27 mouse cellular contexts compared by ENCODE assay signal in genomic region chr15:9113556-9113955, GRCm38 (mm10). TPM values are rescaled to one million over a fixed set of nuclear protein-coding genes. Genes with fewer than 3 reads are reported as not detected.
DNase-seq lines count a peak whose midpoint lies in the region; ATAC-seq and TF ChIP-seq lines count a peak whose summit lies in the region.
"Had no signal": no experiment of that assay in that cellular context is flagged by ENCODE, and none has a peak within 500 bp of the region (broad histone marks: within the 10 kb centered on the region; RNA-seq: fewer than 3 reads in every experiment).

No protein-coding gene starts in this region.

- WGBS in embryonic facial prominence, embryonic 14.5 days, result 69% methylated on average over 9 of the region's 9 CpGs
- WGBS in embryonic facial prominence, embryonic 10.5 days, result 87% methylated on average over 9 of the region's 9 CpGs
- 16% methylated on average over 9 of the region's 9 CpGs for WGBS in liver, adult 2 months
- WGBS in liver, embryonic 11.5 days, result 81% methylated on average over 9 of the region's 9 CpGs
- 76% methylated on average over 9 of the region's 9 CpGs for WGBS in liver, embryonic 16.5 days (ENCODE audit: insufficient replicate concordance)
- 92% methylated on average over 9 of the region's 9 CpGs for WGBS in midbrain, embryonic 10.5 days

- H3K79me2 ChIP-seq in liver, adult 2 months (ENCODE audit: control insufficient read depth, insufficient read depth, low read length), result no peaks in the 10 kb centered on the region

- H3K27me3 ChIP-seq in embryonic facial prominence, embryonic 14.5 days (replicated peaks; ENCODE audit: control insufficient read depth, insufficient read depth, low read length), result no peaks in the 10 kb centered on the region
- no peaks in the 10 kb centered on the region for H3K27me3 ChIP-seq in embryonic facial prominence, embryonic 10.5 days (replicated peaks; ENCODE audit: low read depth, poor library complexity, severe bottlenecking)
- no peaks in the 10 kb centered on the region for H3K27me3 ChIP-seq in liver, adult 2 months (ENCODE audit: control insufficient read depth, insufficient read depth, low read length)
- H3K27me3 ChIP-seq in liver, embryonic 11.5 days (replicated peaks; ENCODE audit: control insufficient read depth, insufficient read depth, low read length), result no peaks in the 10 kb centered on the region
- no peaks in the 10 kb centered on the region for H3K27me3 ChIP-seq in liver, embryonic 16.5 days (ENCODE audit: control insufficient read depth, insufficient read depth, low read depth, low read length)
- no peaks in the 10 kb centered on the region for H3K27me3 ChIP-seq in midbrain, embryonic 10.5 days (ENCODE audit: low read depth, poor library complexity, severe bottlenecking)
- H3K27me3 ChIP-seq: embryonic facial prominence, embryonic 15.5 days; forebrain, embryonic 12.5 days; hindbrain, embryonic 13.5 days; midbrain, embryonic 12.5 days; neural tube, embryonic 13.5 days had no signal

- no peaks in the 10 kb centered on the region for H3K4me1 ChIP-seq in embryonic facial prominence, embryonic 14.5 days (ENCODE audit: control insufficient read depth, insufficient read depth, low read length)
- peaks cover 8% of the 10 kb centered on the region; the same call in 1 of the 2 replicates for H3K4me1 ChIP-seq in embryonic facial prominence, embryonic 10.5 days
- H3K4me1 ChIP-seq in liver, adult 2 months (ENCODE audit: control insufficient read depth, insufficient read depth, low read length), result peaks cover 22% of the 10 kb centered on the region
- H3K4me1 ChIP-seq in liver, embryonic 11.5 days (replicated peaks; ENCODE audit: control insufficient read depth, insufficient read depth, low read length), result no peaks in the 10 kb centered on the region
- H3K4me1 ChIP-seq in liver, embryonic 16.5 days (ENCODE audit: control insufficient read depth, low read depth, low read length), result no peaks in the 10 kb centered on the region
- H3K4me1 ChIP-seq in midbrain, embryonic 10.5 days, result no peaks in the 10 kb centered on the region
- H3K4me1 ChIP-seq: embryonic facial prominence, embryonic 15.5 days; forebrain, embryonic 12.5 days; hindbrain, embryonic 13.5 days; midbrain, embryonic 12.5 days; neural tube, embryonic 13.5 days had no signal

- ATAC-seq in embryonic facial prominence, embryonic 14.5 days (ENCODE audit: low read depth), result no peak
- ATAC-seq in liver, embryonic 11.5 days (replicated peaks; ENCODE audit: low FRiP score), result no peak
- ATAC-seq in liver, embryonic 16.5 days (ENCODE audit: low read depth), result no peak
- ATAC-seq: CD4-positive, CD25-positive, alpha-beta regulatory T cell, adult 4 months had no signal

- no peak overlapping the region for H3K27ac ChIP-seq in embryonic facial prominence, embryonic 14.5 days (replicated peaks; ENCODE audit: low read depth, low read length)
- no peak overlapping the region for H3K27ac ChIP-seq in embryonic facial prominence, embryonic 10.5 days (replicated peaks)
- peak overlapping the region; percentile 91 for H3K27ac ChIP-seq in liver, adult 2 months (replicated peaks; ENCODE audit: insufficient read depth, low read depth, low read length)
- H3K27ac ChIP-seq in liver, embryonic 11.5 days (ENCODE audit: low read depth, low read length), result peak overlapping the region; percentile 68; the same call in 1 of the 2 replicates
- H3K27ac ChIP-seq in liver, embryonic 16.5 days (ENCODE audit: low read length), result peak overlapping the region; percentile 55
- no peak overlapping the region for H3K27ac ChIP-seq in midbrain, embryonic 10.5 days (replicated peaks)
- H3K27ac ChIP-seq: embryonic facial prominence, embryonic 15.5 days; forebrain, embryonic 12.5 days; hindbrain, embryonic 13.5 days; kidney, postnatal 0 days; midbrain, embryonic 12.5 days; neural tube, embryonic 13.5 days; stomach, postnatal 0 days had no signal

- no peak overlapping the region for H3K4me3 ChIP-seq in embryonic facial prominence, embryonic 14.5 days (ENCODE audit: low read depth, low read length)
- H3K4me3 ChIP-seq in embryonic facial prominence, embryonic 10.5 days, result no peak overlapping the region
- H3K4me3 ChIP-seq in liver, adult 2 months (ENCODE audit: insufficient read depth, low read depth, low read length), result no peak overlapping the region; the same call in 1 of the 2 replicates
- no peak overlapping the region for H3K4me3 ChIP-seq in liver, embryonic 11.5 days (ENCODE audit: low read depth, low read length)
- H3K4me3 ChIP-seq in liver, embryonic 16.5 days (ENCODE audit: low read depth, low read length), result no peak overlapping the region
- no peak overlapping the region for H3K4me3 ChIP-seq in midbrain, embryonic 10.5 days
- H3K4me3 ChIP-seq: embryonic facial prominence, embryonic 15.5 days; forebrain, embryonic 12.5 days; hindbrain, embryonic 13.5 days; midbrain, embryonic 12.5 days; neural tube, embryonic 13.5 days had no signal

- no peaks in the 10 kb centered on the region for H3K9me3 ChIP-seq in embryonic facial prominence, embryonic 14.5 days (ENCODE audit: control insufficient read depth, low read length)
- H3K9me3 ChIP-seq in embryonic facial prominence, embryonic 10.5 days, result no peaks in the 10 kb centered on the region
- no peaks in the 10 kb centered on the region for H3K9me3 ChIP-seq in liver, embryonic 11.5 days (ENCODE audit: control insufficient read depth, low read length)
- no peaks in the 10 kb centered on the region for H3K9me3 ChIP-seq in liver, embryonic 16.5 days (replicated peaks; ENCODE audit: control insufficient read depth, low read length)
- no peaks in the 10 kb centered on the region for H3K9me3 ChIP-seq in midbrain, embryonic 10.5 days (replicated peaks)
- H3K9me3 ChIP-seq: embryonic facial prominence, embryonic 15.5 days; forebrain, embryonic 12.5 days; hindbrain, embryonic 13.5 days; midbrain, embryonic 12.5 days; neural tube, embryonic 13.5 days had no signal

- no peak for TF ChIP-seq CTCF in liver, adult 2 months (IDR thresholded peaks at IDR 0.05; ENCODE audit: low read depth, low read length)

- no peak overlapping the region for H3K4me2 ChIP-seq in embryonic facial prominence, embryonic 14.5 days (ENCODE audit: low read depth, low read length)
- no peak overlapping the region for H3K4me2 ChIP-seq in liver, embryonic 11.5 days
- H3K4me2 ChIP-seq in liver, embryonic 16.5 days (ENCODE audit: low read depth, low read length), result no peak overlapping the region
- H3K4me2 ChIP-seq: embryonic facial prominence, embryonic 15.5 days; forebrain, embryonic 12.5 days; heart, embryonic 11.5 days; hindbrain, embryonic 13.5 days; midbrain, embryonic 12.5 days; neural tube, embryonic 13.5 days had no signal

- H3K9ac ChIP-seq in embryonic facial prominence, embryonic 14.5 days (ENCODE audit: low read depth, low read length), result no peak overlapping the region
- H3K9ac ChIP-seq in liver, adult 2 months (ENCODE audit: low read depth, low read length), result peak overlapping the region; percentile 2; the same call in 1 of the 2 replicates
- no peak overlapping the region for H3K9ac ChIP-seq in liver, embryonic 11.5 days (ENCODE audit: low read depth, low read length)
- no peak overlapping the region for H3K9ac ChIP-seq in liver, embryonic 16.5 days (ENCODE audit: low read depth, low read length)
- H3K9ac ChIP-seq: embryonic facial prominence, embryonic 15.5 days; forebrain, embryonic 12.5 days; hindbrain, embryonic 13.5 days; midbrain, embryonic 12.5 days; neural tube, embryonic 13.5 days had no signal

- peak; percentile 33 for DNase-seq in embryonic facial prominence, embryonic 14.5 days (ENCODE audit: low spot score)
- no peak for DNase-seq in embryonic facial prominence, embryonic 10.5 days (ENCODE audit: low spot score)
- peak; percentile 68 for DNase-seq in liver, adult 2 months (ENCODE audit: extremely low read depth, low read depth, low spot score)
- no peak for DNase-seq in liver
- DNase-seq in liver, embryonic 11.5 days (ENCODE audit: low spot score), result no peak
- no peak for DNase-seq in midbrain, embryonic 10.5 days (ENCODE audit: low spot score)
- DNase-seq: cerebellum, adult 11-12 months; cerebellum, adult 9-11 months; gastrocnemius, postnatal 25 days; heart, postnatal 36 days; kidney, adult 8-10 months; kidney, postnatal 4 days; lung, adult 2 months; lung, postnatal 36 days; right cerebral cortex, postnatal 4 days; thymus, adult 18-20 months; thymus, postnatal 25 days had no signal

- peaks cover 81% of the 10 kb centered on the region for H3K36me3 ChIP-seq in embryonic facial prominence, embryonic 14.5 days (ENCODE audit: control insufficient read depth, insufficient read depth, low read length)
- H3K36me3 ChIP-seq in embryonic facial prominence, embryonic 10.5 days (replicated peaks), result peaks cover 86% of the 10 kb centered on the region
- peaks cover 15% of the 10 kb centered on the region for H3K36me3 ChIP-seq in liver, adult 2 months (ENCODE audit: control insufficient read depth, insufficient read depth, low read length)
- peaks cover 19% of the 10 kb centered on the region for H3K36me3 ChIP-seq in liver, embryonic 11.5 days (ENCODE audit: control insufficient read depth, insufficient read depth, low read length)
- H3K36me3 ChIP-seq in liver, embryonic 16.5 days (ENCODE audit: control insufficient read depth, insufficient read depth), result peaks cover 57% of the 10 kb centered on the region
- peaks cover 82% of the 10 kb centered on the region for H3K36me3 ChIP-seq in midbrain, embryonic 10.5 days

- TF ChIP-seq POLR2A in liver, adult 2 months (IDR thresholded peaks at IDR 0.05; ENCODE audit: extremely low read depth, insufficient read depth, low read length), result no peak

RNA-seq across cellular contexts. Expression of gene Lmbrd2, which starts 26.8 kb away (rescaled TPM):
- 4.3 and 6.2 TPM in 2 replicates for polyA plus RNA-seq in embryonic facial prominence, embryonic 14.5 days (2014; fragmentation: Nextera tagmentation; extraction: Ambion mirVana)
- 1.9 and 2.6 TPM in 2 replicates for polyA plus RNA-seq in embryonic facial prominence, embryonic 10.5 days (2016; fragmentation: Nextera tagmentation; extraction: Ambion mirVana)
- total RNA-seq in liver, adult 2 months (2014; rRNA removed), result 38.4 and 40.8 TPM in 2 replicates
- polyA plus RNA-seq in liver, adult 2 months (2012; rRNA removed), result 17.0 and 23.7 TPM in 2 replicates
- polyA plus RNA-seq in liver, embryonic 11.5 days (2014; fragmentation: Nextera tagmentation; extraction: Ambion mirVana), result 2.9 and 4.6 TPM in 2 replicates
- 1.9 and 2.0 TPM in 2 replicates for polyA plus RNA-seq in liver, embryonic 16.5 days (2015; fragmentation: Nextera tagmentation; extraction: Ambion mirVana)
- 1.9 and 2.2 TPM in 2 replicates for polyA plus RNA-seq in midbrain, embryonic 10.5 days (2016; fragmentation: Nextera tagmentation; extraction: Ambion mirVana)

RNA-seq across cellular contexts. Expression of gene Skp2, which starts 41.7 kb away (rescaled TPM):
- 76.9 and 89.2 TPM in 2 replicates for polyA plus RNA-seq in embryonic facial prominence, embryonic 14.5 days (2014; fragmentation: Nextera tagmentation; extraction: Ambion mirVana)
- polyA plus RNA-seq in embryonic facial prominence, embryonic 10.5 days (2016; fragmentation: Nextera tagmentation; extraction: Ambion mirVana), result 128 and 129 TPM in 2 replicates
- 1.6 and 1.7 TPM in 2 replicates for total RNA-seq in liver, adult 2 months (2014; rRNA removed)
- 0.29 and 0.62 TPM in 2 replicates for polyA plus RNA-seq in liver, adult 2 months (2012; rRNA removed)
- 73.8 and 81.1 TPM in 2 replicates for polyA plus RNA-seq in liver, embryonic 11.5 days (2014; fragmentation: Nextera tagmentation; extraction: Ambion mirVana)
- polyA plus RNA-seq in liver, embryonic 16.5 days (2015; fragmentation: Nextera tagmentation; extraction: Ambion mirVana), result 16.5 and 19.3 TPM in 2 replicates
- polyA plus RNA-seq in midbrain, embryonic 10.5 days (2016; fragmentation: Nextera tagmentation; extraction: Ambion mirVana), result 111 and 119 TPM in 2 replicates

RNA-seq across cellular contexts. Expression of gene Nadk2, which starts 42.5 kb away (rescaled TPM):
- 26.6 and 29.7 TPM in 2 replicates for polyA plus RNA-seq in embryonic facial prominence, embryonic 14.5 days (2014; fragmentation: Nextera tagmentation; extraction: Ambion mirVana)
- 35.2 and 36.1 TPM in 2 replicates for polyA plus RNA-seq in embryonic facial prominence, embryonic 10.5 days (2016; fragmentation: Nextera tagmentation; extraction: Ambion mirVana)
- total RNA-seq in liver, adult 2 months (2014; rRNA removed), result 162 and 163 TPM in 2 replicates
- 71.8 and 91.9 TPM in 2 replicates for polyA plus RNA-seq in liver, adult 2 months (2012; rRNA removed)
- polyA plus RNA-seq in liver, embryonic 11.5 days (2014; fragmentation: Nextera tagmentation; extraction: Ambion mirVana), result 122 and 148 TPM in 2 replicates
- polyA plus RNA-seq in liver, embryonic 16.5 days (2015; fragmentation: Nextera tagmentation; extraction: Ambion mirVana), result 85.7 and 88.8 TPM in 2 replicates
- polyA plus RNA-seq in midbrain, embryonic 10.5 days (2016; fragmentation: Nextera tagmentation; extraction: Ambion mirVana), result 31.8 and 36.1 TPM in 2 replicates

Comparison
In these comparisons a context has a peak if more than half of its experiments do, and no peak if none do; other contexts are left out.
1. DNase-seq: peak in embryonic facial prominence, embryonic 14.5 days (single experiment) and liver, adult 2 months (single experiment); none in embryonic facial prominence, embryonic 10.5 days (single experiment), liver (single experiment), liver, embryonic 11.5 days (single experiment) and midbrain, embryonic 10.5 days (single experiment).
2. RNA of gene Skp2, which starts 41.7 kb away (polyA plus RNA-seq): 128 to 129 TPM in embryonic facial prominence, embryonic 10.5 days, 111 to 119 TPM in midbrain, embryonic 10.5 days, 76.9 to 89.2 TPM in embryonic facial prominence, embryonic 14.5 days, 73.8 to 81.1 TPM in liver, embryonic 11.5 days and 16.5 to 19.3 TPM in liver, embryonic 16.5 days; 0.29 to 0.62 TPM in liver, adult 2 months; every median in the first group is over 10 times any median in the second.
3. H3K27ac ChIP-seq: peak in liver, adult 2 months (single experiment), liver, embryonic 11.5 days (single experiment) and liver, embryonic 16.5 days (single experiment); none in embryonic facial prominence, embryonic 14.5 days (single experiment), embryonic facial prominence, embryonic 10.5 days (single experiment) and midbrain, embryonic 10.5 days (single experiment).